Mouse (Mus musculus): ENCODE results near the gene Hist1h2ad. TPM values are rescaled to one million over a fixed set of nuclear protein-coding genes. Genes with fewer than 3 reads are reported as not detected.
"Not testable (repeated sequence)": the region's sequence is repeated elsewhere in the genome, so short reads cannot be mapped to it uniquely, and the experiment has no call there.

The Hist1h2ad gene
- 4.1 and 6.2 TPM in 2 replicates for polyA plus RNA-seq (2014; fragmentation: Nextera tagmentation; extraction: Ambion mirVana)

DNA sequence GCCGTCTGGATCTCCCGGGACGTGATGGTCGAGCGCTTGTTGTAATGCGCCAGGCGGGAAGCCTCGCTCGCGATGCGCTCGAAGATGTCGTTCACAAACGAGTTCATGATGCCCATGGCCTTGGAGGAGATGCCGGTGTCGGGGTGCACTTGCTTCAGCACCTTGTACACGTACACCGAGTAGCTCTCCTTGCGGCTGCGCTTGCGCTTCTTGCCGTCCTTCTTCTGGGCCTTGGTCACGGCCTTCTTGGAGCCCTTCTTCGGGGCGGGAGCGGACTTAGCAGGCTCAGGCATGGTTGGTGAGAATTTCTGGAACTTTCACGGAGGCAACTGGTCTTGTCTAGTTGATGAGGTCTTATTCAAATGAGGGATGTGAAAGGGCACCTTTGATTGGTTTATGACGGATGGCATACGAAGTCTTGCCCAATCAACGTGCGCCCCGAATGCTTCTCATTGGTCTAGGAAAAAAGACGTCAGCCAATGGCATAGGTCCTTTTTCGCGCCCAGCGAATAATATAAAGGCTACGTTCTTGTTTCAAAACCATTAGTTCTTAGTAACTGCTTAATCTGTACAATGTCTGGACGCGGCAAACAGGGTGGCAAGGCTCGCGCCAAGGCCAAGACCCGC, at the start of gene Hist1h2ad, which contains the start of gene Hist1h2bf:
Hist1h2ad (plus strand) TSS at position 484 of the 627 bp plus-strand sequence.
Hist1h2bf (minus strand) TSS at position 299 of the 627 bp plus-strand sequence.
- Histone ChIP-seq H3K27ac (ENCODE audit: low read length) (peak within 1 kb of the TSS; percentile 94), H3K4me3 (ENCODE audit: low read depth, low read length) (peak within 1 kb of the TSS; percentile 42), H3K4me2 (replicated peaks; ENCODE audit: low read depth, low read length) (peak within 1 kb of the TSS; percentile 60), H3K9ac (replicated peaks; ENCODE audit: low read depth, low read length) (peak within 1 kb of the TSS; percentile 42)
- under 1% methylated on average over 33 of the region's 42 CpGs for WGBS
- H3K4me1 ChIP-seq (ENCODE audit: control insufficient read depth, insufficient read depth, low read length); H3K36me3 ChIP-seq (ENCODE audit: control insufficient read depth, insufficient read depth, low read length); H3K27me3 ChIP-seq (ENCODE audit: control insufficient read depth, insufficient read depth, low read length); H3K9me3 ChIP-seq (ENCODE audit: control insufficient read depth, low read depth, low read length): not testable (repeated sequence)
- ATAC-seq (ENCODE audit: insufficient number of reproducible peaks, insufficient read depth, low FRiP score, low read depth): peak; percentile 92

GRCm38 (mm10) chr13:23524654-23525053, 49.5 kb upstream of the Hist1h2ad start:
- no peak overlapping the region for H3K4me3 ChIP-seq (ENCODE audit: low read depth, low read length)
- no peak overlapping the region for H3K4me2 ChIP-seq (replicated peaks; ENCODE audit: low read depth, low read length)
- H3K27me3 ChIP-seq (ENCODE audit: control insufficient read depth, insufficient read depth, low read length): no peaks in the 10 kb centered on the region
- H3K9me3 ChIP-seq (ENCODE audit: control insufficient read depth, low read depth, low read length): no peaks in the 10 kb centered on the region
- no peak overlapping the region for H3K9ac ChIP-seq (replicated peaks; ENCODE audit: low read depth, low read length)
- no peak overlapping the region for H3K27ac ChIP-seq (ENCODE audit: low read length)
- H3K36me3 ChIP-seq (ENCODE audit: control insufficient read depth, insufficient read depth, low read length): no peaks in the 10 kb centered on the region
- no peak for ATAC-seq (ENCODE audit: insufficient number of reproducible peaks, insufficient read depth, low FRiP score, low read depth)
- WGBS: 11% methylated on average over 5 of the region's 5 CpGs
- H3K4me1 ChIP-seq (ENCODE audit: control insufficient read depth, insufficient read depth, low read length): peaks cover 5% of the 10 kb centered on the region; the same call in 1 of the 2 replicates

- Histone ChIP-seq H3K4me3 (ENCODE audit: low read depth, low read length) (peak overlapping the region; percentile 30), H3K9me3 (ENCODE audit: control insufficient read depth, low read depth, low read length) (no peaks in the 10 kb centered on the region), H3K27ac (ENCODE audit: low read length) (no peak overlapping the region), H3K9ac (replicated peaks; ENCODE audit: low read depth, low read length) (no peak overlapping the region), H3K36me3 (ENCODE audit: control insufficient read depth, insufficient read depth, low read length) (no peaks in the 10 kb centered on the region), H3K27me3 (ENCODE audit: control insufficient read depth, insufficient read depth, low read length) (no peaks in the 10 kb centered on the region), H3K4me1 (ENCODE audit: control insufficient read depth, insufficient read depth, low read length) (peaks cover 5% of the 10 kb centered on the region; the same call in 1 of the 2 replicates), H3K4me2 (replicated peaks; ENCODE audit: low read depth, low read length) (peak overlapping the region; percentile 38)
- WGBS: 1% methylated on average over 10 of the region's 10 CpGs
- no peak for ATAC-seq (ENCODE audit: insufficient number of reproducible peaks, insufficient read depth, low FRiP score, low read depth)
Measured at GRCm38 (mm10) chr13:23525901-23526300, 48.3 kb upstream of the Hist1h2ad start.

DNA sequence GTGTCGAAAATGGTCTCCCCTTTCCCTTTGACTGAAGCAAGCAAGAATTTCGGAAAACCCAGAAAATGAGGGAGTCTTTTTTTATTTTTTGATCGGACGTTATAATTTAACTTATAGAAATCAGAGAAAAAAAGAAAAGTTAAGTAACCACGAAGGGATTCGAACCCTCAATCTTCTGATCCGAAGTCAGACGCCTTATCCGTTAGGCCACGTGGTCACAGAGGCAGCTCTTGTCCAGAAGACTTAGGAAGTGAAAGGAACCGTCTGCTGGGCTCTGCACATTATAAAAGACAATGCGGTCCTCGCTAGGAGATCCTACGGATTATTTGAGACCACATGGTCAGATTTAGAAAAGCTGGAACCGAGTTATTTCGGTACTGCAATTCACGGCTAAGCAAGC, 47.9 kb upstream of the Hist1h2ad start:
- Histone ChIP-seq H3K4me1 (ENCODE audit: control insufficient read depth, insufficient read depth, low read length) (peaks cover 5% of the 10 kb centered on the region; the same call in 1 of the 2 replicates), H3K4me3 (ENCODE audit: low read depth, low read length) (peak overlapping the region; percentile 30), H3K4me2 (replicated peaks; ENCODE audit: low read depth, low read length) (peak overlapping the region; percentile 38), H3K27me3 (ENCODE audit: control insufficient read depth, insufficient read depth, low read length) (no peaks in the 10 kb centered on the region), H3K9me3 (ENCODE audit: control insufficient read depth, low read depth, low read length) (no peaks in the 10 kb centered on the region), H3K27ac (ENCODE audit: low read length) (0 out of 2 replicates have a peak overlapping the region, but pooled peaks have one; percentile 29), H3K9ac (replicated peaks; ENCODE audit: low read depth, low read length) (no peak overlapping the region), H3K36me3 (ENCODE audit: control insufficient read depth, insufficient read depth, low read length) (no peaks in the 10 kb centered on the region)
- peak; percentile 44; the same call in 1 of the 2 replicates for ATAC-seq (ENCODE audit: insufficient number of reproducible peaks, insufficient read depth, low FRiP score, low read depth)
- WGBS: under 1% methylated on average over 17 of the region's 17 CpGs

DNA sequence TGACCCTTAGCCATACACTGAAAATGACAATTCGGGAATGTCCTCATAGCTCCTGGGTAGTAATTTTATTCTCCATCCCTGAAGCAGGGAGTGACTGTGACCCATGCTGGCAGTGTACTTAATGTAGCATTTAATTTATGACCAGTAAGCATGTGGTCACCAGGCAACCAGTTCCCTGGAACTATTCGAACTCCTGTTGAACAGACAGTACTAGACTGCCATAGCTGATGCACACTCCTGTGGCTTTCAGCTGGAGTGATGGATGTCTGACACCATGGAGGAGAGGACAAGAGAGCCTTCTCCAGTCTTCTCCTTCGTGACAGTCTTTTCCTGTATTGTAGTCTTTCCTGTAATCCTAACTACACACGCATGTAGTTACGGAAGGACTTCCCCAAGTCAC, 45.2 kb upstream of the Hist1h2ad start:
- no peak for ATAC-seq (ENCODE audit: insufficient number of reproducible peaks, insufficient read depth, low FRiP score, low read depth)
- Histone ChIP-seq H3K9me3 (ENCODE audit: control insufficient read depth, low read depth, low read length) (no peaks in the 10 kb centered on the region), H3K27ac (ENCODE audit: low read length) (no peak overlapping the region), H3K4me1 (ENCODE audit: control insufficient read depth, insufficient read depth, low read length) (peaks cover 5% of the 10 kb centered on the region), H3K27me3 (ENCODE audit: control insufficient read depth, insufficient read depth, low read length) (no peaks in the 10 kb centered on the region), H3K4me3 (ENCODE audit: low read depth, low read length) (0 out of 2 replicates have a peak overlapping the region, but pooled peaks have one; percentile 53), H3K4me2 (replicated peaks; ENCODE audit: low read depth, low read length) (peak overlapping the region; percentile 55), H3K36me3 (ENCODE audit: control insufficient read depth, insufficient read depth, low read length) (no peaks in the 10 kb centered on the region), H3K9ac (replicated peaks; ENCODE audit: low read depth, low read length) (no peak overlapping the region)
- 75% methylated on average over 5 of the region's 5 CpGs for WGBS

DNA sequence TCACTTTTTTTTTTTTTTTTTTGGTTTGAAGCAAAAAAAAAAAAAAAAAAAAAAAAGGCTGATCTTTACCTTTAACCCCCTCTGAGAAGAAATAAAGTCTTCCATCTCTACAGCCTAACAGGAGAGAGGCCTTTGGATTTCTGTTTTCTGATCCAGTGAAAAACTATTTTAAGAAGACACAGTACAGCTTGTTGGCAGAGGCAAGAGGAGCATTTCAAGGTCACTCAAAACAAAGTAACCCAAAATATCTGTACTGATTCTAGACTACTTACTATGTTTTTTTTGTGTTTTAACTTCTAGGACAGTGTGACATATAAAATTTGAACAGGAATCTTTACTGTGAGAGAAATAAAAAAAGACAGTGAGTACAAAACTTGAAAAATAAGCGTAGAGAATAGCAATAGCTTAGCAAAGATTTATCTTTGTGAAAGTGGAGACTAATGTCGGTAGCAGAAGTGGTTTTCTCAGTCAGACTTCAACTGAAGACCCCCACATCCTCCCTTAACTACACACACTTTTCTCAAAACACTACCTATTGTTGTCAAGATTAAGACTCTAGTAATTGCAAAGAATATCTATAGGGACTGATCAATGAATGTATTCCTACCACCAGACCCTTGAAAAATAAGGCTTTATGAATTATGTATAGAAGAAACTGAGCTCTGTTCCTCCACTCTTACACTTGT, 44.6 kb upstream of the Hist1h2ad start:
- Histone ChIP-seq H3K9me3 (ENCODE audit: control insufficient read depth, low read depth, low read length) (no peaks in the 10 kb centered on the region), H3K4me2 (replicated peaks; ENCODE audit: low read depth, low read length) (peak overlapping the region; percentile 55), H3K4me3 (ENCODE audit: low read depth, low read length) (peak overlapping the region; percentile 53), H3K9ac (replicated peaks; ENCODE audit: low read depth, low read length) (peak overlapping the region; percentile 57), H3K36me3 (ENCODE audit: control insufficient read depth, insufficient read depth, low read length) (no peaks in the 10 kb centered on the region), H3K27me3 (ENCODE audit: control insufficient read depth, insufficient read depth, low read length) (no peaks in the 10 kb centered on the region), H3K4me1 (ENCODE audit: control insufficient read depth, insufficient read depth, low read length) (peaks cover 5% of the 10 kb centered on the region), H3K27ac (ENCODE audit: low read length) (peak overlapping the region; percentile 97)
- no peak for ATAC-seq (ENCODE audit: insufficient number of reproducible peaks, insufficient read depth, low FRiP score, low read depth)
- 9% methylated on average over 2 of the region's 2 CpGs for WGBS

GRCm38 (mm10) chr13:23530181-23530900, 43.8 kb upstream of the Hist1h2ad start:
- WGBS: under 1% methylated on average over 20 of the region's 20 CpGs
- no peaks in the 10 kb centered on the region for H3K9me3 ChIP-seq (ENCODE audit: control insufficient read depth, low read depth, low read length)
- peak overlapping the region; percentile 55 for H3K4me2 ChIP-seq (replicated peaks; ENCODE audit: low read depth, low read length)
- H3K9ac ChIP-seq (replicated peaks; ENCODE audit: low read depth, low read length): peak overlapping the region; percentile 57
- peaks cover 5% of the 10 kb centered on the region for H3K4me1 ChIP-seq (ENCODE audit: control insufficient read depth, insufficient read depth, low read length)
- ATAC-seq (ENCODE audit: insufficient number of reproducible peaks, insufficient read depth, low FRiP score, low read depth): no peak
- H3K27ac ChIP-seq (ENCODE audit: low read length): peak overlapping the region; percentile 97
- H3K27me3 ChIP-seq (ENCODE audit: control insufficient read depth, insufficient read depth, low read length): no peaks in the 10 kb centered on the region
- H3K36me3 ChIP-seq (ENCODE audit: control insufficient read depth, insufficient read depth, low read length): no peaks in the 10 kb centered on the region
- peak overlapping the region; percentile 53 for H3K4me3 ChIP-seq (ENCODE audit: low read depth, low read length)

Measured in stomach, embryonic 14.5 days (tissue).